Mouse (Mus musculus) forebrain, embryonic 14.5 days (tissue): ENCODE results near the gene Tas2r119. TPM values are rescaled to one million over a fixed set of nuclear protein-coding genes. Genes with fewer than 3 reads are reported as not detected.
"Not testable (repeated sequence)": the region's sequence is repeated elsewhere in the genome, so short reads cannot be mapped to it uniquely, and the experiment has no call there.

ENCODE experiments used
- ATAC-seq: fragments of 200-750 bp; cut with Nextera tagmentation; 2 replicates; pipeline ENCODE4 v1.8.0; 2017; ENCODE audit warnings: mild to moderate bottlenecking, moderate library complexity
- DNase-seq: peaks from one replicate; pipeline ENCODE4 v3.0.0-alpha.2; 2015; ENCODE audit warnings: low spot score
- H3K27ac ChIP-seq: fragments of 300-500 bp; sonication (generic); 2 replicates; pipeline ENCODE4 v1.5.1; 2014; ENCODE audit warnings: low read depth, mild to moderate bottlenecking, control low read depth, low read length, moderate library complexity
- H3K27me3 ChIP-seq: fragments of 300-500 bp; sonication (generic); replicated peaks from 2 replicates; pipeline ENCODE4 v1.6.1; 2014; ENCODE audit warnings: low read length, control low read depth, mixed read lengths; ENCODE audit not compliant: control insufficient read depth, insufficient read depth
- H3K36me3 ChIP-seq: fragments of 300-500 bp; sonication (generic); 2 replicates; pipeline ENCODE4 v1.6.1; 2014; ENCODE audit warnings: low read length, control low read depth; ENCODE audit not compliant: control insufficient read depth, insufficient read depth
- H3K4me1 ChIP-seq: fragments of 300-500 bp; sonication (generic); 2 replicates; pipeline ENCODE4 v1.6.1; 2014; ENCODE audit warnings: antibody characterized with exemption, low read length, control low read depth; ENCODE audit not compliant: control insufficient read depth, insufficient read depth
- H3K4me2 ChIP-seq: fragments of 300-500 bp; sonication (generic); 2 replicates; pipeline ENCODE4 v1.6.1; 2014; ENCODE audit warnings: mild to moderate bottlenecking, control low read depth, low read length
- H3K4me3 ChIP-seq: fragments of 300-500 bp; sonication (generic); 2 replicates; pipeline ENCODE4 v1.5.1; 2014; ENCODE audit warnings: low read depth, low read length, control low read depth
- H3K9ac ChIP-seq: fragments of 300-500 bp; sonication (generic); 2 replicates; pipeline ENCODE4 v1.6.1; 2014; ENCODE audit warnings: mild to moderate bottlenecking, low read length, control low read depth, moderate library complexity
- H3K9me3 ChIP-seq: fragments of 300-500 bp; sonication (generic); replicated peaks from 2 replicates; pipeline ENCODE4 v1.6.1; 2016; ENCODE audit warnings: low read length, control low read depth, mixed read lengths; ENCODE audit not compliant: control insufficient read depth
- WGBS: fragments of 180-500 bp; shearing (Covaris S2); extraction: QIAGEN DNeasy Blood & Tissue Kit; methylation state at CpG from one replicate; pipeline ENCODE4 v1.1.7; 2014; 5-methylcytosine and 5-hydroxymethylcytosine counted together
- polyA plus RNA-seq: library from polyadenylated mRNA; unstranded; fragments of >200 nt; fragmentation: Nextera tagmentation; extraction: Ambion mirVana; gene quantifications from 2 replicates; pipeline ENCODE4 v1.2.1, GENCODE M21; 2014

The Tas2r119 gene
- polyA plus RNA-seq, 1 experiment from 2014 or later: not detected

GRCm38 (mm10) chr15:32198561-32198960 lies 21.5 kb downstream of the Tas2r119 start:
- ATAC-seq (no peak), DNase-seq (no peak)
- no peaks in the 10 kb centered on the region for H3K9me3 ChIP-seq
- no peaks in the 10 kb centered on the region; the same call in 1 of the 2 replicates for H3K4me1 ChIP-seq
- no peak overlapping the region for H3K4me2 ChIP-seq
- no peak overlapping the region for H3K4me3 ChIP-seq
- no peak overlapping the region for H3K9ac ChIP-seq
- H3K27me3 ChIP-seq: no peaks in the 10 kb centered on the region
- no peak overlapping the region for H3K27ac ChIP-seq
- no peaks in the 10 kb centered on the region for H3K36me3 ChIP-seq
- 80% methylated on average over 5 of the region's 5 CpGs for WGBS

DNA sequence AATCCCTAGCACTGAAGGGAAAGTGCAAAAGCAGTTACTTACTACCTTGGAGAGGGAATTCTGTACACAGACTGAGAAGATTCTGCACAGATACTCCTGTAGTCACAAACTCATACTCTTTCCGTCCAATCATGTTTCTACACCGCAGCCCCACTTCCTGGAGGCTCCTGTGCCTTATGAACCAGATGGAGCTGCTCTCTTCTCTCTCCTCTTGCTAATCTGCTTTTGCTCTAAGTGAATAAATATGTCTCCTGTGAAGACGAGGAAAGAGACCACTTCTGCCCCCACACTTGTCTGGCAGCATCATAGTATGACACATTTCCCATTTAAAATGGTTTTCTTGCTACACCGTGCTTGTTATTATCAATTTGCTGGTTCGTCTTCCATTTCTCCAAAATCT lies 26.2 kb downstream of the Tas2r119 start:
- H3K4me1 ChIP-seq: no peaks in the 10 kb centered on the region; the same call in 1 of the 2 replicates
- no peaks in the 10 kb centered on the region for H3K36me3 ChIP-seq

GRCm38 (mm10) chr15:32204908-32205307 lies 27.8 kb downstream of the Tas2r119 start:
- no peak for ATAC-seq

More for the DNA sequence above, 26.2 kb downstream of the Tas2r119 start:
- Histone ChIP-seq H3K9me3 (no peaks in the 10 kb centered on the region), H3K4me3 (no peak overlapping the region), H3K4me2 (no peak overlapping the region), H3K27me3 (no peaks in the 10 kb centered on the region), H3K27ac (no peak overlapping the region), H3K9ac (no peak overlapping the region)
- no peak for ATAC-seq
- 85% methylated on average over 5 of the region's 5 CpGs for WGBS
- no peak for DNase-seq

GRCm38 (mm10) chr15:32214687-32215086 lies 37.6 kb downstream of the Tas2r119 start:
- not testable (repeated sequence) for H3K9ac ChIP-seq, H3K27me3 ChIP-seq, H3K9me3 ChIP-seq, ATAC-seq, H3K27ac ChIP-seq, H3K36me3 ChIP-seq, H3K4me2 ChIP-seq, H3K4me1 ChIP-seq, H3K4me3 ChIP-seq, DNase-seq
- WGBS: 94% methylated on average over 10 of the region's 10 CpGs

More at GRCm38 (mm10) chr15:32204908-32205307, 27.8 kb downstream of the Tas2r119 start:
- H3K27me3 ChIP-seq: no peaks in the 10 kb centered on the region
- H3K9me3 ChIP-seq: no peaks in the 10 kb centered on the region
- H3K9ac ChIP-seq: no peak overlapping the region
- no peaks in the 10 kb centered on the region for H3K36me3 ChIP-seq
- DNase-seq: no peak
- no peak overlapping the region for H3K4me2 ChIP-seq
- WGBS: 88% methylated on average over 10 of the region's 10 CpGs
- no peaks in the 10 kb centered on the region for H3K4me1 ChIP-seq
- no peak overlapping the region for H3K4me3 ChIP-seq
- no peak overlapping the region for H3K27ac ChIP-seq

DNA sequence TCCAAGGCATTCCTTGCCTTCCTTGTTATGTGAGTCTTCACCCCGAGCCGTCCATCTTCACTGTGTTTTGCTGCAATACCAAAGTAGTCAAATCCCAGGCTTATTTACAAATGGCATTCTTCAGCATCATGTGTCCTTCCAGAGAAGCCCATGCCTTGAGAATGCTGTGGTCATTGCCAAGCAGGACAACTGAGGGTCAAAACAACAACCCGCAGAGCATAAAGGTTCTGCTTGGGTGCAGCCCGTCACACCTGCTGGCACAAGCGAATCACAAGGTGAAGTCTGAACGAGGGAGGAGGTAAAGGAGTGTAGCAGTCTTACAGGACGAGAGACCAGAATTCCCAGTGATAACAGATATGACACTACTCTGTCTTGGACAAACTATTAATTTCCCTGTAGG lies 45.9 kb downstream of the Tas2r119 start:
- no peak overlapping the region for H3K4me2 ChIP-seq
- no peaks in the 10 kb centered on the region for H3K9me3 ChIP-seq
- no peaks in the 10 kb centered on the region for H3K36me3 ChIP-seq
- ATAC-seq: no peak
- no peak overlapping the region for H3K9ac ChIP-seq
- H3K4me3 ChIP-seq: no peak overlapping the region
- H3K27ac ChIP-seq: no peak overlapping the region
- WGBS: 91% methylated on average over 7 of the region's 7 CpGs
- H3K4me1 ChIP-seq: no peaks in the 10 kb centered on the region
- DNase-seq: no peak
- H3K27me3 ChIP-seq: no peaks in the 10 kb centered on the region

- Histone ChIP-seq H3K9ac (no peak overlapping the region), H3K9me3 (no peaks in the 10 kb centered on the region), H3K4me1 (no peaks in the 10 kb centered on the region), H3K27ac (no peak overlapping the region), H3K4me3 (no peak overlapping the region), H3K4me2 (no peak overlapping the region), H3K36me3 (no peaks in the 10 kb centered on the region), H3K27me3 (no peaks in the 10 kb centered on the region)
- ATAC-seq (no peak), DNase-seq (no peak)
- 90% methylated on average over 3 of the region's 3 CpGs for WGBS
These were observed 48.3 kb downstream of the Tas2r119 start for GRCm38 (mm10) chr15:32225394-32225793.

- no peaks in the 10 kb centered on the region for H3K9me3 ChIP-seq
- no peak for ATAC-seq
- H3K9ac ChIP-seq: no peak overlapping the region
- no peak overlapping the region for H3K4me3 ChIP-seq
- no peak overlapping the region for H3K4me2 ChIP-seq
- no peaks in the 10 kb centered on the region for H3K27me3 ChIP-seq
- 88% methylated on average over 6 of the region's 6 CpGs for WGBS
- no peak for DNase-seq
- no peak overlapping the region for H3K27ac ChIP-seq
- no peaks in the 10 kb centered on the region for H3K4me1 ChIP-seq
- no peaks in the 10 kb centered on the region for H3K36me3 ChIP-seq
These were observed 49.3 kb downstream of the Tas2r119 start for GRCm38 (mm10) chr15:32226381-32226780.

DNA sequence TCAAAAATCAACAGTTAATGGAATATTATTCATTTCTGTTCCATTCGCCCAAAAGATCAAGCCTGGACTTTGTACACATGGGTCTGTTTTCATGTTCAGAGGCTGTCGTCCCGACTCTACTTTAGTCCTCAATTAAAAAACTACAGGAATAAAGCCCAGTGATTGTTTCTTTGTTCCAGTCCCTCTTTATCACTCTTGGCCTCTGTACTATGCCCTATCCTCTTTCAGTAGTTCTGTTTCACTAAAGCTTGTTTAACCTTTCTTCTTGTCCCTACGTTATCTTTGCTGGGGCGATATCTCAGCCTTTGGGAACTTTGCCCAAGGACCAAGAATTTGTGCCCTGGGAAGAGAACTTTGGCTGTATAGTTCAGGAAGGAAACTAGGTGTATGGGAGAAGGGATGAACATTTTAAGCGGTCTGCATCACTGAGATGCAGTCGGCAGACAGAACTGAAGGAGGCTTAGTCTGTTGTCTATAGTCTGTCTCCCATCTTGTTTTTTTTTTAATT lies 49.9 kb downstream of the Tas2r119 start:
- 85% methylated on average over 7 of the region's 7 CpGs for WGBS
- Histone ChIP-seq H3K4me1 (no peaks in the 10 kb centered on the region), H3K9me3 (no peaks in the 10 kb centered on the region), H3K4me3 (no peak overlapping the region), H3K27me3 (no peaks in the 10 kb centered on the region), H3K27ac (no peak overlapping the region), H3K4me2 (no peak overlapping the region), H3K9ac (no peak overlapping the region), H3K36me3 (no peaks in the 10 kb centered on the region)
- no peak for DNase-seq
- no peak for ATAC-seq
